Mouse (Mus musculus): ENCODE measurements at regions not wholly inside any gene's neighbourhood (a gene's known extent, or its start where the extent isn't known, plus 50 kb on each side); places are given as distances from the start of the nearest gene placed in this dataset.

GRCm38 (mm10) chr11:64135308-64135591 is 56.0 kb upstream of the Cox10 start:
- no peak for TF ChIP-seq CTCF (IDR thresholded peaks at IDR 0.05; ENCODE audit: low read depth, low read length)
- TF ChIP-seq POLR2AphosphoS5 (IDR thresholded peaks at IDR 0.05; ENCODE audit: insufficient replicate concordance, low read depth, low read length) = no peak
- no peak for TF ChIP-seq GATA1 (IDR thresholded peaks at IDR 0.05; ENCODE audit: borderline replicate concordance, low read length)
- no peak for TF ChIP-seq GATA2 (IDR thresholded peaks at IDR 0.05; ENCODE audit: borderline replicate concordance, low read depth, low read length)
- no peak for TF ChIP-seq TAL1 (conservative IDR thresholded peaks at IDR 0.05; ENCODE audit: low read depth, low read length)

Data from G1E (cell line).